Mouse (Mus musculus): Measurements from ENCODE around the gene Wdr73. TPM values are rescaled to one million over a fixed set of nuclear protein-coding genes. Genes with fewer than 3 reads are reported as not detected.
A peak's percentile ranks its signal among the peaks of the same experiment; 100 is the strongest.

The Wdr73 gene
- polyA plus RNA-seq, 1 experiment from 2014 or later: 36.3 TPM

DNA sequence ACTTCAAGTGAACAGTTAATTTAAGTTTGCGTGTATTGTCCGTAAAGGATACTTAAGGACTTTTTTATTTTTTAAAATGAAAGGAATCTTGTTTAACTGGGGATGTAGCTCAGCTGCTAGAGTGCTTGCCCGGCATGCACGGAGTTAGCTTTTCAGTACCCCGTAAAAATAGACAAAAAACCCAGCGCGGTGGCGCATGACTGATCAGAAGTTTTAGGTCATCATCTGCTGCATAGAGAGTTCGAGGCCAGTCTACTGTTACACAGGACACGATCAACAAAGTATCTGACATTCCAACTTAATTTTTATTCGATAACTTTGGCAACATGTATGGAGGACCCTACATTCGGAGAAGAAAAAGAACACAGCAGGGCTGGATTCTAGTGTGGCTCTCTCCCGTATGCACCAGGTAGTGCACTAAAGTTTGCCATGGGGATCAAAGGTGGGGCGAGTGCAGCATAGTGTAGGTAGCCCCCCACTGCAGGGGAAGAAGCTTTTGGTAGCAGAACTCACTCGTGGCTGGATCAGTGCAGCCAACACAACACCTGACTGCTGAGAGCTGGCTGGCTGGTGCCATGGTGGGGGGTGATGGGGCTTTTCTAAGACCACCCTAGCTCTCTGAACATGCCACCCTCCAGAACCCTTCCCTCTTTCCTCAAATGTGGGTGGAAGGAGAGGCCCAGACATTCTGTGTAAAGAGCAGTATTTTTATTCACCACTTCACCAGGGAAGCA is 639 bp upstream of the Wdr73 start:
- ATAC-seq: peak; percentile 46; the same call in 1 of the 2 replicates
- Histone ChIP-seq H3K4me1 (ENCODE audit: control insufficient read depth, insufficient read depth, low read length) (peaks cover 25% of the 10 kb centered on the region), H3K4me2 (ENCODE audit: low read length) (peak overlapping the region; percentile 70), H3K27me3 (ENCODE audit: control insufficient read depth, insufficient read depth, low read depth, low read length) (no peaks in the 10 kb centered on the region), H3K9ac (ENCODE audit: low read depth, low read length) (peak overlapping the region; percentile 77), H3K36me3 (ENCODE audit: control insufficient read depth, insufficient read depth, low read length) (peaks cover 8% of the 10 kb centered on the region), H3K4me3 (ENCODE audit: low read depth, low read length) (peak overlapping the region; percentile 75), H3K9me3 (replicated peaks; ENCODE audit: control insufficient read depth, low read length, poor library complexity, severe bottlenecking) (no peaks in the 10 kb centered on the region), H3K27ac (ENCODE audit: low read length) (peak overlapping the region; percentile 83)
- WGBS: 25% methylated on average over 15 of the region's 15 CpGs

- Histone ChIP-seq H3K27ac (ENCODE audit: low read length) (no peak overlapping the region), H3K9ac (ENCODE audit: low read depth, low read length) (no peak overlapping the region), H3K4me2 (ENCODE audit: low read length) (no peak overlapping the region), H3K36me3 (ENCODE audit: control insufficient read depth, insufficient read depth, low read length) (peaks cover 20% of the 10 kb centered on the region), H3K4me1 (ENCODE audit: control insufficient read depth, insufficient read depth, low read length) (peaks cover 16% of the 10 kb centered on the region), H3K4me3 (ENCODE audit: low read depth, low read length) (no peak overlapping the region), H3K27me3 (ENCODE audit: control insufficient read depth, insufficient read depth, low read depth, low read length) (no peaks in the 10 kb centered on the region), H3K9me3 (replicated peaks; ENCODE audit: control insufficient read depth, low read length, poor library complexity, severe bottlenecking) (no peaks in the 10 kb centered on the region)
- 91% methylated on average over 4 of the region's 4 CpGs for WGBS
- no peak for ATAC-seq
Observed at GRCm38 (mm10) chr7:80897721-80898120, 3.3 kb downstream of the Wdr73 start.

DNA sequence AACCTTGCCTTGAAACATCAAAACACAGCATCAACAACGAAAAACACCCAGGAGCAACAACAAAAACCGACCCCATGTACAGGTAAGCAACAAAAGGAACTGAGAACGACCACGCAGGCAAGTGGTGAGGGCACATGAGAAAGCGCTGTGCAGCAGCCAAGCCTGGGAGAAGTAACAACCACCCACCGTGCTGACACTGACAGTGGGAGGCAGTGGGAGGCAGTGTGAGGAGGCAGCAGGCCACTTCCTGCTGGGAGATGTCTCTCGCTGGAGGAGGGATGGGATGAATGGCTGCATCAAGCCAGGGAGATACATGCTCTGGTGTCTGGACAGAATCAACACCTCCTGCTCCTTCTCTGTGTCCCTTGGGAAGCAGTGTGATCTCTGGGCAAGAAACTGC is 3.9 kb downstream of the Wdr73 start:
- ATAC-seq: no peak
- no peak overlapping the region for H3K9ac ChIP-seq (ENCODE audit: low read depth, low read length)
- no peak overlapping the region for H3K4me3 ChIP-seq (ENCODE audit: low read depth, low read length)
- H3K4me2 ChIP-seq (ENCODE audit: low read length): no peak overlapping the region
- 91% methylated on average over 7 of the region's 7 CpGs for WGBS
- H3K27me3 ChIP-seq (ENCODE audit: control insufficient read depth, insufficient read depth, low read depth, low read length): no peaks in the 10 kb centered on the region
- H3K36me3 ChIP-seq (ENCODE audit: control insufficient read depth, insufficient read depth, low read length): peaks cover 24% of the 10 kb centered on the region
- no peak overlapping the region for H3K27ac ChIP-seq (ENCODE audit: low read length)
- peaks cover 16% of the 10 kb centered on the region for H3K4me1 ChIP-seq (ENCODE audit: control insufficient read depth, insufficient read depth, low read length)
- no peaks in the 10 kb centered on the region for H3K9me3 ChIP-seq (replicated peaks; ENCODE audit: control insufficient read depth, low read length, poor library complexity, severe bottlenecking)

DNA sequence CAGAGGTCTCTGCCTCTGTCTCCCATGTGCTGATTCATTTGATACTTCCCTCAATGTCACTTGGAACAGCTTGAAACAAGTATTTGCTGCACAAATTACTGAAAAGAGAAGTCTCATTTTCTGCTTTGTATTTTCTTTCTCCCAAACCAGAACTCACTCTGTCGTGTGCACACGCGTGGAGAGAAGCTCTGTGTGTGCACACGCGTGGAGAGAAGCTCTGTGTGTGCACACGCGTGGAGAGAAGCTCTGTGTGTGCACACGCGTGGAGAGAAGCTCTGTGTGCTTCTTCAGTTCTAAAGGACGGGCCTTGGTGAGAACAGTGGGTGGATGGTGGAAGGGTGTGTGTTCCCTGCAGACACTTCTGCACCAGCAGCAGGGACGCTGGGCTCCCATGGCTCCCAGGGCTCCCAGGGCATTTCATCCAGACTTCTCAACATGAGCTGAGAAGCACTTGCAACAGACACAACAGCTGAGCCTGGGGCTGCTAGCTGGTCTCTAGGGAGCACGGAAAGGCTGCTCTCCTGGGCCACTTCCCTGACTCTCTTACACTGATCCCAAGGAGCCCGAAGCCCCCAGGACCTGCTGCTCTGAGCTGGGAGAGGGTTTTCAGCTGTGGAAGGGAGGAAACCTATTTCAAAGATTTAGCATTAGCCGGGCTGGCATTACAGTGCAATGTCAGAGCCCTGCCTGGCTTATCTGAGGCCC is 6.1 kb downstream of the Wdr73 start:
- ATAC-seq: no peak
- Histone ChIP-seq H3K27me3 (ENCODE audit: control insufficient read depth, insufficient read depth, low read depth, low read length) (no peaks in the 10 kb centered on the region), H3K9ac (ENCODE audit: low read depth, low read length) (no peak overlapping the region), H3K27ac (ENCODE audit: low read length) (no peak overlapping the region), H3K9me3 (replicated peaks; ENCODE audit: control insufficient read depth, low read length, poor library complexity, severe bottlenecking) (no peaks in the 10 kb centered on the region), H3K4me3 (ENCODE audit: low read depth, low read length) (no peak overlapping the region), H3K4me2 (ENCODE audit: low read length) (no peak overlapping the region), H3K36me3 (ENCODE audit: control insufficient read depth, insufficient read depth, low read length) (peaks cover 24% of the 10 kb centered on the region), H3K4me1 (ENCODE audit: control insufficient read depth, insufficient read depth, low read length) (peaks cover 5% of the 10 kb centered on the region)
- 94% methylated on average over 14 of the region's 14 CpGs for WGBS

- H3K36me3 ChIP-seq (ENCODE audit: control insufficient read depth, insufficient read depth, low read length): peaks cover 24% of the 10 kb centered on the region
- 86% methylated on average over 7 of the region's 7 CpGs for WGBS
Observed at GRCm38 (mm10) chr7:80894196-80894595, 6.9 kb downstream of the Wdr73 start.

GRCm38 (mm10) chr7:80893753-80894129 is 7.3 kb downstream of the Wdr73 start:
- Histone ChIP-seq H3K4me1 (ENCODE audit: control insufficient read depth, insufficient read depth, low read length) (peaks cover 2% of the 10 kb centered on the region; the same call in 1 of the 2 replicates), H3K27ac (ENCODE audit: low read length) (no peak overlapping the region), H3K4me3 (ENCODE audit: low read depth, low read length) (no peak overlapping the region), H3K9me3 (replicated peaks; ENCODE audit: control insufficient read depth, low read length, poor library complexity, severe bottlenecking) (no peaks in the 10 kb centered on the region), H3K9ac (ENCODE audit: low read depth, low read length) (no peak overlapping the region), H3K27me3 (ENCODE audit: control insufficient read depth, insufficient read depth, low read depth, low read length) (no peaks in the 10 kb centered on the region), H3K4me2 (ENCODE audit: low read length) (no peak overlapping the region), H3K36me3 (ENCODE audit: control insufficient read depth, insufficient read depth, low read length) (peaks cover 24% of the 10 kb centered on the region)
- no peak for ATAC-seq
- WGBS: 90% methylated on average over 6 of the region's 6 CpGs

More at GRCm38 (mm10) chr7:80894196-80894595, 6.9 kb downstream of the Wdr73 start:
- H3K27me3 ChIP-seq (ENCODE audit: control insufficient read depth, insufficient read depth, low read depth, low read length): no peaks in the 10 kb centered on the region
- H3K4me2 ChIP-seq (ENCODE audit: low read length): no peak overlapping the region
- no peak overlapping the region for H3K9ac ChIP-seq (ENCODE audit: low read depth, low read length)
- H3K9me3 ChIP-seq (replicated peaks; ENCODE audit: control insufficient read depth, low read length, poor library complexity, severe bottlenecking): no peaks in the 10 kb centered on the region
- no peak overlapping the region for H3K4me3 ChIP-seq (ENCODE audit: low read depth, low read length)
- no peak overlapping the region for H3K27ac ChIP-seq (ENCODE audit: low read length)
- no peak for ATAC-seq
- peaks cover under 1% of the 10 kb centered on the region; the same call in 1 of the 2 replicates for H3K4me1 ChIP-seq (ENCODE audit: control insufficient read depth, insufficient read depth, low read length)

GRCm38 (mm10) chr7:80893086-80893752 is 7.8 kb downstream of the Wdr73 start:
- Histone ChIP-seq H3K4me1 (ENCODE audit: control insufficient read depth, insufficient read depth, low read length) (peaks cover 2% of the 10 kb centered on the region; the same call in 1 of the 2 replicates), H3K9me3 (replicated peaks; ENCODE audit: control insufficient read depth, low read length, poor library complexity, severe bottlenecking) (no peaks in the 10 kb centered on the region), H3K4me3 (ENCODE audit: low read depth, low read length) (no peak overlapping the region), H3K9ac (ENCODE audit: low read depth, low read length) (no peak overlapping the region), H3K36me3 (ENCODE audit: control insufficient read depth, insufficient read depth, low read length) (peaks cover 24% of the 10 kb centered on the region), H3K27me3 (ENCODE audit: control insufficient read depth, insufficient read depth, low read depth, low read length) (no peaks in the 10 kb centered on the region), H3K27ac (ENCODE audit: low read length) (no peak overlapping the region), H3K4me2 (ENCODE audit: low read length) (no peak overlapping the region)
- no peak for ATAC-seq
- WGBS: 96% methylated on average over 15 of the region's 15 CpGs

GRCm38 (mm10) chr7:80889841-80890241 is 11.2 kb downstream of the Wdr73 start:
- WGBS: 86% methylated on average over 13 of the region's 13 CpGs
- H3K36me3 ChIP-seq (ENCODE audit: control insufficient read depth, insufficient read depth, low read length): peaks cover 15% of the 10 kb centered on the region
- no peak overlapping the region for H3K27ac ChIP-seq (ENCODE audit: low read length)
- H3K27me3 ChIP-seq (ENCODE audit: control insufficient read depth, insufficient read depth, low read depth, low read length): no peaks in the 10 kb centered on the region
- H3K9me3 ChIP-seq (replicated peaks; ENCODE audit: control insufficient read depth, low read length, poor library complexity, severe bottlenecking): no peaks in the 10 kb centered on the region
- peaks cover 2% of the 10 kb centered on the region; the same call in 1 of the 2 replicates for H3K4me1 ChIP-seq (ENCODE audit: control insufficient read depth, insufficient read depth, low read length)
- H3K9ac ChIP-seq (ENCODE audit: low read depth, low read length): no peak overlapping the region
- no peak for ATAC-seq
- H3K4me3 ChIP-seq (ENCODE audit: low read depth, low read length): no peak overlapping the region
- H3K4me2 ChIP-seq (ENCODE audit: low read length): no peak overlapping the region

All from midbrain, embryonic 16.5 days (tissue).